Mouse (Mus musculus): Measurements from ENCODE around the gene 1700001K19Rik. TPM values are rescaled to one million over a fixed set of nuclear protein-coding genes. Genes with fewer than 3 reads are reported as not detected.

Gene 1700001K19Rik
- polyA plus RNA-seq, 1 experiment: 0.16 TPM

DNA sequence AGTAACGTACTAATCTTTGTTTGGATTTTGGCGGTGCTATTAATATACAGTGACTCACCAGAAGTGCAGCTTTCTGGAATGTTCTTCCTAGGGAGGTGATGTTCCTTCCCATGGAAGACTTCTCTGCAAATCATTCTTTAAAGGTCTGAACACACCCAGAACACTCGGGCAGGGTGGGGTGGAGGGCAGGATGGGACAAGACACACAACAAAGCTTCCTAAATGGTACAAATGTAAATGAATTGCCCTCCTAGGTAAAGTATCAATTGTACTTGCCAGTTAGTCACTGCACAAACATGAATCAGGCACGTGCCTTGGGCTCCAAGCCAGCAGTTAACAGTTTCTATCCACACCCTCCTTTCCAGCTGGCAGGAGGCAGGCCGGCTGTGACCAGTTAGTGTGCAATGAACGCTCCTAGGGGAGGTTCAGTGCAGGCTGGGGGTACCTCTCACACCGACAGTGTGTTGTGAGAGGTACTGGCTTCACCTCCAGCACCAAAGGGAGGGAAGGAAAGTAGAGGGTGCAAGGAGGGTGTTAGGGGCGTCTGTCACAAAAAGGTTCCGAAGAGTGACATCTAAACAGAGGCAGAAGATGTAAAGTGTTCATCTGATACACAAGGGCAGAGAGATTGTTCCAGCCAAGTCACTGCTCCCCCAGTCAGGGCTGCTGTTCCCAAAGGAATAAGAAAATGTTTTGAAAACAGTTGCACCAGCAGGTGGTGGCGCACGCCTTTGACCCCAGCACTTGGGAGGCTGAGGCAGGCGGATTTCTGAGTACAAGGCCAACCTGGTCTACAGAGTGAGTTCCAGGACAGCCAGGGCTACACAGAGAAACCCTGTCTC lies 5.7 kb upstream of the 1700001K19Rik start:
- DNase-seq: no peak
- Histone ChIP-seq H3K27me3 (ENCODE audit: control insufficient read depth, insufficient read depth, low read length) (no peaks in the 10 kb centered on the region), H3K36me3 (ENCODE audit: control insufficient read depth, insufficient read depth, low read length) (peaks cover 30% of the 10 kb centered on the region), H3K27ac (ENCODE audit: control insufficient read depth, insufficient read depth, low read length) (no peak overlapping the region), H3K4me3 (ENCODE audit: control insufficient read depth, insufficient read depth, low read length) (no peak overlapping the region), H3K4me1 (replicated peaks; ENCODE audit: control insufficient read depth, insufficient read depth, low read length) (no peaks in the 10 kb centered on the region)
- WGBS: 92% methylated on average over 12 of the region's 12 CpGs
- TF ChIP-seq POLR2A (IDR thresholded peaks at IDR 0.05; ENCODE audit: control insufficient read depth, extremely low read depth, insufficient read depth, low read length, poor library complexity): no peak
- TF ChIP-seq CTCF (IDR thresholded peaks at IDR 0.05; ENCODE audit: borderline replicate concordance, control insufficient read depth, extremely low read depth, insufficient read depth, low read length, poor library complexity): no peak

DNA sequence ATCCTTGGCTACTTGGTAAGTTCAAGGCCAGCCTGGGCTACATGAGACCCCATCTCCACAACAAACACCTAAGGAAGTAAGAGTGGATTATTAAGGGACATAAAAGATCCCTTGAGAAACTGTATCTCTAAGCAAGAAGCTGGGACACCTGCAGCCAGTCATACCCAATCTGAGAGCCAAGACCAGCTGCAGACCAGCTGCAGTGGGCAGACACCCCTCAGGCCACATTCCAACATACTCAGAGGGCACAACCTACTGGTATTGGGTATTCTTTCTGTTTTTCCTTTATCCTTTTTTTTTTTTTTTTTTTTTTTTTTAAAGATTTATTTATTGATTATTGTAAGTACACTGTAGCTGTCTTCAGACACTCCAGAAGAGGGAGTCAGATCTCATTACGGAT lies 1.2 kb upstream of the 1700001K19Rik start:
- TF ChIP-seq CTCF (IDR thresholded peaks at IDR 0.05; ENCODE audit: borderline replicate concordance, control insufficient read depth, extremely low read depth, insufficient read depth, low read length, poor library complexity) (no peak), POLR2A (IDR thresholded peaks at IDR 0.05; ENCODE audit: control insufficient read depth, extremely low read depth, insufficient read depth, low read length, poor library complexity) (no peak)
- WGBS: no CpG with 5 or more reads among the region's 1 CpGs
- Histone ChIP-seq H3K4me3 (ENCODE audit: control insufficient read depth, insufficient read depth, low read length) (no peak overlapping the region), H3K27me3 (ENCODE audit: control insufficient read depth, insufficient read depth, low read length) (no peaks in the 10 kb centered on the region), H3K27ac (ENCODE audit: control insufficient read depth, insufficient read depth, low read length) (no peak overlapping the region), H3K4me1 (replicated peaks; ENCODE audit: control insufficient read depth, insufficient read depth, low read length) (no peaks in the 10 kb centered on the region), H3K36me3 (ENCODE audit: control insufficient read depth, insufficient read depth, low read length) (peaks cover 4% of the 10 kb centered on the region; the same call in 1 of the 2 replicates)
- DNase-seq: no peak

DNA sequence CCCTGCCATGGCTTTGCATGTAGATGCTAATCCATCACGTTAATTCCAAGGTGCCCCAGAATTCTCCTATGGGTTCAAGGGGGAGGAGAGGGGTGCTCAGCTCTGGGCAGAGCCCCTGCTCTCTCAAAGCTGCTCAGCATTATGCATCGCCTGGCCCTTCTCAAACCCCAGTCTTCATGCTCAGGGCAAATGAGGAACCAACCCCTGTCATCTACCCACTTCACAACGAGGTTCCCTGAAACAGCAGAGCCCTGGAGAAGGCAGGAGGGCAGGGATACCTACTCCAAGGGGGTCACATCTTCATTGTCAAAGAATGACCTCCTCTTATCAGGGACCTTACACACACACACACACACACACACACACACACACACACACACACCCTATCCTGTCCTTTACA lies 541 bp downstream of the 1700001K19Rik start:
- H3K36me3 ChIP-seq (ENCODE audit: control insufficient read depth, insufficient read depth, low read length): no peaks in the 10 kb centered on the region

DNA sequence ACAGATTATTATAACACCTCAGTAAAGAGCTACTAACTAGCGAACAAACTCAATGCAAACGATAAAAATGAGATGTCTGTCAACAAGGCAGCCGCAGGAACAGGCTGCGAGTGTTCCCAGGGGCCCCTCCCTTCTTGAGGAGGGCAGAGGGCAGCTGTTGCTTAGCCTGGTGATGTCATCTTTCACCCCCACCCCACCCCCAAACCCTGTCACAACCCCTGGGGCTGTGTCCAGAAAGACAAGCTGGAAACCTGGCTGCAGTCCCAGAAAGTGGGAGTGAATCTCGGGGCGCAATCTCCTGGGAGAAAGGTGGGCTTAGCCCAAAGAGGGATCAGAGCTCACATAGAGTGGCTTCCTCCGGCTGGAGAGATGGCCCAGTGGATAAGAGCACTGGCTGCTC lies 1.2 kb downstream of the 1700001K19Rik start:
- no peak for DNase-seq
- WGBS: 80% methylated on average over 7 of the region's 7 CpGs
- TF ChIP-seq CTCF (IDR thresholded peaks at IDR 0.05; ENCODE audit: borderline replicate concordance, control insufficient read depth, extremely low read depth, insufficient read depth, low read length, poor library complexity) (no peak), POLR2A (IDR thresholded peaks at IDR 0.05; ENCODE audit: control insufficient read depth, extremely low read depth, insufficient read depth, low read length, poor library complexity) (no peak)
- Histone ChIP-seq H3K4me1 (replicated peaks; ENCODE audit: control insufficient read depth, insufficient read depth, low read length) (no peaks in the 10 kb centered on the region), H3K27ac (ENCODE audit: control insufficient read depth, insufficient read depth, low read length) (no peak overlapping the region), H3K36me3 (ENCODE audit: control insufficient read depth, insufficient read depth, low read length) (no peaks in the 10 kb centered on the region), H3K4me3 (ENCODE audit: control insufficient read depth, insufficient read depth, low read length) (no peak overlapping the region), H3K27me3 (ENCODE audit: control insufficient read depth, insufficient read depth, low read length) (no peaks in the 10 kb centered on the region)

More for the DNA sequence above, 541 bp downstream of the 1700001K19Rik start:
- no peaks in the 10 kb centered on the region for H3K4me1 ChIP-seq (replicated peaks; ENCODE audit: control insufficient read depth, insufficient read depth, low read length)
- WGBS: 44% methylated on average over 3 of the region's 3 CpGs
- no peaks in the 10 kb centered on the region for H3K27me3 ChIP-seq (ENCODE audit: control insufficient read depth, insufficient read depth, low read length)
- H3K27ac ChIP-seq (ENCODE audit: control insufficient read depth, insufficient read depth, low read length): no peak overlapping the region
- H3K4me3 ChIP-seq (ENCODE audit: control insufficient read depth, insufficient read depth, low read length): no peak overlapping the region
- DNase-seq: no peak
- TF ChIP-seq POLR2A (IDR thresholded peaks at IDR 0.05; ENCODE audit: control insufficient read depth, extremely low read depth, insufficient read depth, low read length, poor library complexity): no peak
- TF ChIP-seq CTCF (IDR thresholded peaks at IDR 0.05; ENCODE audit: borderline replicate concordance, control insufficient read depth, extremely low read depth, insufficient read depth, low read length, poor library complexity): no peak

DNA sequence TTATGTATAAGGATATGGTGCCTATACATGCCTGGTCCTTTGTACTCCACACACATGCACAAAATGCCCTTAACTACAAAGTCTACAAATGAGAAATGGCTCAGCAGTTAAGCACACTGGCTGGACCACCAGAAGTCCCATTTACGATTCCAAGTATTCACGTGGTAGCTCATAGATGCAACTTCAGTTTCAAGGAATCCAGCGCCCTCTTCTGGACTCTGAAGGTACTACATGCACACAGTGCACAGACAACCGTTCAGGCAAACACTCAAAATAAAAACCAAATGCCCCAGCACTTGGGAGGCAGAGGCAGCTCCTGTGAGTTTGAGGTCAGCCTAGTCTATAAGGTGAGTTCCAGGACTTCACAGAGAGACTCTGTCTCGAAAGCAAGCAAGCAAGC lies 8.2 kb downstream of the 1700001K19Rik start:
- Histone ChIP-seq H3K27ac (ENCODE audit: control insufficient read depth, insufficient read depth, low read length) (no peak overlapping the region), H3K36me3 (ENCODE audit: control insufficient read depth, insufficient read depth, low read length) (no peaks in the 10 kb centered on the region), H3K4me1 (replicated peaks; ENCODE audit: control insufficient read depth, insufficient read depth, low read length) (no peaks in the 10 kb centered on the region), H3K27me3 (ENCODE audit: control insufficient read depth, insufficient read depth, low read length) (no peaks in the 10 kb centered on the region), H3K4me3 (ENCODE audit: control insufficient read depth, insufficient read depth, low read length) (no peak overlapping the region)
- DNase-seq: peak; percentile 35
- TF ChIP-seq CTCF (IDR thresholded peaks at IDR 0.05; ENCODE audit: borderline replicate concordance, control insufficient read depth, extremely low read depth, insufficient read depth, low read length, poor library complexity) (no peak), POLR2A (IDR thresholded peaks at IDR 0.05; ENCODE audit: control insufficient read depth, extremely low read depth, insufficient read depth, low read length, poor library complexity) (no peak)
- 66% methylated on average over 5 of the region's 5 CpGs for WGBS

DNA sequence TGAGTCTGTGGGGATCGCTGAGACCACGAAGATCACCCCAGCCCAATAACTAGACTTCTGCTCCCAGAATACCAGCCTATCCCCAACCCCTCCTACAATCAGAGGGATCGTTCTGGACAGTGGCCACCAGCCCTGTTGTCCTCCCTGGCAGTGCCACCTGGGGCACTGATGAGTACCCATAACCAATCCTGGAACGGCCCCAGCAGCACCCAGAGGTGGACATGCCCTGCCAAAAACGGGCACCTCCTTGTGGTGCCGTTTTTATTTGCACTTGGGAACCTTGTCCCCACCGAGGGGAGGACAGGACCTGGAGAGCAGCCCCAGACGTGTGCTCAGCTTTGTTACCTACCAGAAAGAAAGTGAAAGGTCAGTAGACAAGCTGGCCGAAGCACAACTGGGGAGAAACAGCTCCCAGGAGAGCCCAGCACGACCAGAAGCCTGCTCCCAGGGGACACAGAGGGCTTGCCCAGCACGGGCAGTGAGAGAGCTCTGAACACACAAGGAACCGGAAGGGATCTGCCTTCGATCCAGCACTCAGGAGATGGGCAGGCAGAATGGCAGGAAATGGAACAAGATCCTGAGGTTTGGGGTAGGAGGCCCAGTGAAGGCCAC lies 14.8 kb downstream of the 1700001K19Rik start:
- Histone ChIP-seq H3K36me3 (ENCODE audit: control insufficient read depth, insufficient read depth, low read length) (peaks cover 37% of the 10 kb centered on the region), H3K27me3 (ENCODE audit: control insufficient read depth, insufficient read depth, low read length) (no peaks in the 10 kb centered on the region), H3K4me3 (ENCODE audit: control insufficient read depth, insufficient read depth, low read length) (no peak overlapping the region), H3K27ac (ENCODE audit: control insufficient read depth, insufficient read depth, low read length) (no peak overlapping the region), H3K4me1 (replicated peaks; ENCODE audit: control insufficient read depth, insufficient read depth, low read length) (no peaks in the 10 kb centered on the region)
- TF ChIP-seq CTCF (IDR thresholded peaks at IDR 0.05; ENCODE audit: borderline replicate concordance, control insufficient read depth, extremely low read depth, insufficient read depth, low read length, poor library complexity) (no peak), POLR2A (IDR thresholded peaks at IDR 0.05; ENCODE audit: control insufficient read depth, extremely low read depth, insufficient read depth, low read length, poor library complexity) (no peak)
- no peak for DNase-seq
- WGBS: 91% methylated on average over 13 of the region's 13 CpGs
